Mouse (Mus musculus) kidney, adult 2 months (tissue): Measurements from ENCODE around the gene Vmn1r114. TPM values are rescaled to one million over a fixed set of nuclear protein-coding genes. Genes with fewer than 3 reads are reported as not detected.
"Not testable (repeated sequence)": the region's sequence is repeated elsewhere in the genome, so short reads cannot be mapped to it uniquely, and the experiment has no call there.

Experiments
- DNase-seq: peaks from one replicate; pipeline ENCODE4 v3.0.0; 2021
- H3K27ac ChIP-seq: fragments of 200-500 bp; 2 replicates; pipeline ENCODE4 v1.5.1; 2012; ENCODE audit warnings: low read depth, low read length, control low read depth, inconsistent platforms; ENCODE audit not compliant: insufficient read depth
- H3K27me3 ChIP-seq: fragments of 200-500 bp; replicated peaks from 2 replicates; pipeline ENCODE4 v1.6.1; 2012; ENCODE audit warnings: mild to moderate bottlenecking, moderate library complexity, low read length, inconsistent platforms; ENCODE audit not compliant: control insufficient read depth, insufficient read depth
- H3K36me3 ChIP-seq: fragments of 200-500 bp; 2 replicates; pipeline ENCODE4 v1.6.1; 2012; ENCODE audit warnings: mild to moderate bottlenecking, moderate library complexity, low read length, inconsistent platforms; ENCODE audit not compliant: control insufficient read depth, insufficient read depth
- H3K4me1 ChIP-seq: fragments of 200-500 bp; 2 replicates; pipeline ENCODE4 v1.6.1; 2011; ENCODE audit warnings: low read length; ENCODE audit not compliant: control insufficient read depth, insufficient read depth
- H3K4me3 ChIP-seq: fragments of 200-500 bp; 2 replicates; pipeline ENCODE4 v1.5.1; 2011; ENCODE audit warnings: mild to moderate bottlenecking, low read depth, low read length, control low read depth; ENCODE audit not compliant: insufficient read depth
- WGBS: fragments of 180-500 bp; shearing (Covaris S2); methylation state at CpG from one replicate; pipeline ENCODE4 v1.1.7; 2018; 5-methylcytosine and 5-hydroxymethylcytosine counted together
- polyA plus RNA-seq: library from polyadenylated mRNA; depleted of rRNA; stranded (reverse); fragments of >200 nt; gene quantifications from 2 replicates; pipeline ENCODE4 v1.2.3, GENCODE M21; 2012; rRNA removed

Gene Vmn1r114
- polyA plus RNA-seq, result not detected in 2 replicates

- not testable (repeated sequence) for DNase-seq, H3K4me1 ChIP-seq
- no CpG with 5 or more reads among the region's 5 CpGs for WGBS
Measured at GRCm38 (mm10) chr7:20812086-20812485, at the start of gene Vmn1r114. TSS of gene Vmn1r114 (minus strand) at chr7:20812186.

GRCm38 (mm10) chr7:20844885-20845284 is 32.9 kb upstream of the Vmn1r114 start, which contains the start of gene Vmn1r115:
TSS of gene Vmn1r115 (minus strand) at chr7:20844985.
- H3K27ac ChIP-seq, H3K4me1 ChIP-seq, H3K27me3 ChIP-seq, H3K4me3 ChIP-seq, H3K36me3 ChIP-seq, DNase-seq: not testable (repeated sequence)
- 85% methylated on average over 1 of the region's 3 CpGs for WGBS

More at GRCm38 (mm10) chr7:20812086-20812485, at the start of gene Vmn1r114:
- not testable (repeated sequence) for H3K27ac ChIP-seq, H3K4me3 ChIP-seq, H3K36me3 ChIP-seq, H3K27me3 ChIP-seq

GRCm38 (mm10) chr7:20786985-20787384 is 25.0 kb downstream of the Vmn1r114 start, which contains the start of gene Vmn1r113:
TSS of gene Vmn1r113 (plus strand) at chr7:20787285.
- H3K4me3 ChIP-seq, H3K4me1 ChIP-seq, H3K27me3 ChIP-seq, H3K36me3 ChIP-seq, H3K27ac ChIP-seq, DNase-seq: not testable (repeated sequence)
- 50% methylated on average over 2 of the region's 2 CpGs for WGBS

DNA sequence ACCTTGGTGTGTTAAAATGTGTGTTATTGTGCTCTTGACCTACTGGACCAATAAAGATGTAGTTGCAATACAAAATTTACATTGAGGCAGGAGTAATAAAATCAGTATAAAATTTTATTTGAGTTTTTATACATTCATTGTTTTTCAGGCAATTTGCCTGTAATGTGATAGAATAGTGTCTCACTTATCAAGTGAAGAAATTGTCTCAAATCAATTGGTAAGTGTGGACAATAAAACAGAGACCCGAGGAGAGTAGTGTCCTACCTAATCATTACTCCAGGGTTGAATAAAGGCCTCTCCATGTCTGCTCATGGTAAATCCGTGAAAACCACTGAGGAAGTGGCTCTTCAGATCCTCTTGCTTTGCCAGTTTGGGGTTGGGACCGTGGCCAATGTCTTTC is 41.1 kb downstream of the Vmn1r114 start, which contains the start of gene Vmn1r112:
Vmn1r112 (plus strand) TSS at position 301 of the 400 bp plus-strand sequence.
- not testable (repeated sequence) for H3K27me3 ChIP-seq, DNase-seq, H3K4me3 ChIP-seq, H3K27ac ChIP-seq, H3K4me1 ChIP-seq, H3K36me3 ChIP-seq
- no CpG with 5 or more reads among the region's 3 CpGs for WGBS

Other genes starting within 250 kb of the Vmn1r114 start
- gene Gm4141, start 235.9 kb downstream of the Vmn1r114 start, polyA plus RNA-seq, result not detected in 2 replicates
- not detected in 2 replicates for gene Gm4513, start 213.2 kb downstream of the Vmn1r114 start, polyA plus RNA-seq
- gene Vmn1r107, start 143.3 kb downstream of the Vmn1r114 start, polyA plus RNA-seq, result not detected in 2 replicates
- gene Vmn1r111, start 109.0 kb downstream of the Vmn1r114 start, polyA plus RNA-seq, result not detected in 2 replicates
- gene Gm10668, start 81.6 kb downstream of the Vmn1r114 start, polyA plus RNA-seq, result not detected in 2 replicates
- gene Vmn1r112, start 41.0 kb downstream of the Vmn1r114 start, polyA plus RNA-seq, result not detected in 2 replicates
- not detected in 2 replicates for gene Vmn1r113, start 24.9 kb downstream of the Vmn1r114 start, polyA plus RNA-seq
- gene Vmn1r115, start 32.8 kb upstream of the Vmn1r114 start, polyA plus RNA-seq, result not detected in 2 replicates
- not detected in 2 replicates for gene Vmn1r116, start 60.1 kb upstream of the Vmn1r114 start, polyA plus RNA-seq
- not detected in 2 replicates for gene Vmn1r117, start 71.9 kb upstream of the Vmn1r114 start, polyA plus RNA-seq
- gene Vmn1r118, start 100.2 kb upstream of the Vmn1r114 start, polyA plus RNA-seq, result not detected in 2 replicates
- not detected in 2 replicates for gene Vmn1r119, start 200.3 kb upstream of the Vmn1r114 start, polyA plus RNA-seq
- gene Vmn1r120, start 241.6 kb upstream of the Vmn1r114 start, polyA plus RNA-seq, result not detected in 2 replicates